Mouse (Mus musculus): ENCODE results near the gene Trip10. TPM values are rescaled to one million over a fixed set of nuclear protein-coding genes. Genes with fewer than 3 reads are reported as not detected.

The Trip10 gene
- total and polyA plus RNA-seq, 3 experiments: 21.5 to 40.0 (median 22.9) TPM

DNA sequence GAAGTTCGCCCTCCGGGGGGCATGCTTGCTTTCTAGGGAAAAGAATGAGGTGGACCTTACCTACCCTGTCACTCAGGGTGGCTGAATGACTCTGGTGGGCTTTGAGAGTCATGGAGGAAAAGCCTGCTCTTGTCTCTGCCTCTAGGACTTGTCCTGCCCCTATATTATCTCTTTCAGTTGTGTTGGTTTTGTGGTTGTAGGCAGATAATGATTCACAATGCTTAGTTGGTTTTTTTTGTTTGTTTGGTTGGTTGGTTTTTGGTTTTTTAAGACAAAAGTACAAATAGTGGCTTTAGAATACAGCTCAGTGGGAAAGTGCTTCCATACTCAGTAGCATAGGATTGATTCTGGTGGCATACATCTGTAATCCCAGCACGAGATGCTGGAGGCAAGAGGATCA is 20.4 kb upstream of the Trip10 start:
- Histone ChIP-seq H3K4me2 (ENCODE audit: insufficient read depth, low read depth, poor library complexity, severe bottlenecking) (no peak overlapping the region), H3K36me3 (replicated peaks in 1 of 2; ENCODE audit: control insufficient read depth in 1 of 2, insufficient read depth in 1 of 2, low read length in 1 of 2) (peaks cover 0 to 4% of the 10 kb centered on the region in 2 experiments), H3K27ac (ENCODE audit: insufficient read depth, low read depth) (no peak overlapping the region), H3K4me3 (replicated peaks in 1 of 3; ENCODE audit: low read depth in 2 of 3, low read length in 2 of 3, poor library complexity in 1 of 3) (no peak overlapping the region), H3K4me1 (ENCODE audit: control insufficient read depth in 1 of 2, insufficient read depth in 2 of 2) (peaks cover 8 to 18% of the 10 kb centered on the region in 2 experiments), H3K9me3 (replicated peaks; ENCODE audit: low read length) (no peaks in the 10 kb centered on the region), H3K27me3 (replicated peaks) (peaks cover 1% of the 10 kb centered on the region), H3K9ac (ENCODE audit: insufficient read depth, low read depth) (no peak overlapping the region), H3K79me2 (replicated peaks; ENCODE audit: control insufficient read depth, extremely low read depth, insufficient read depth, poor library complexity, severe bottlenecking) (no peaks in the 10 kb centered on the region)
- dilution Hi-C loops (cut with MboI; ENCODE audit: extremely low pct_ligation_motif_present, extremely low pct_unique_long_range_greater_than_20kb, low sequenced_read_pairs): no loop called here
- no peak for DNase-seq (ENCODE audit: extremely low read depth)
- in situ Hi-C loops (cut with MboI; ENCODE audit: low pct_ligation_motif_present, low pct_unique_long_range_greater_than_20kb, low sequenced_read_pairs): no loop called here
- no peak for TF ChIP-seq MAX (IDR thresholded peaks at IDR 0.05; ENCODE audit: low read length)
- no peak for TF ChIP-seq PAX5 (IDR thresholded peaks at IDR 0.05; ENCODE audit: low read length)
- no peak for TF ChIP-seq MXI1 (IDR thresholded peaks at IDR 0.05; ENCODE audit: low read depth, low read length)
- no peak for TF ChIP-seq POLR2A (IDR thresholded peaks at IDR 0.05; ENCODE audit: low read depth, low read length)
- no peak for TF ChIP-seq CHD2 (IDR thresholded peaks at IDR 0.05; ENCODE audit: low read length)
- no peak for TF ChIP-seq IRF4 (IDR thresholded peaks at IDR 0.05; ENCODE audit: low read depth, low read length)

DNA sequence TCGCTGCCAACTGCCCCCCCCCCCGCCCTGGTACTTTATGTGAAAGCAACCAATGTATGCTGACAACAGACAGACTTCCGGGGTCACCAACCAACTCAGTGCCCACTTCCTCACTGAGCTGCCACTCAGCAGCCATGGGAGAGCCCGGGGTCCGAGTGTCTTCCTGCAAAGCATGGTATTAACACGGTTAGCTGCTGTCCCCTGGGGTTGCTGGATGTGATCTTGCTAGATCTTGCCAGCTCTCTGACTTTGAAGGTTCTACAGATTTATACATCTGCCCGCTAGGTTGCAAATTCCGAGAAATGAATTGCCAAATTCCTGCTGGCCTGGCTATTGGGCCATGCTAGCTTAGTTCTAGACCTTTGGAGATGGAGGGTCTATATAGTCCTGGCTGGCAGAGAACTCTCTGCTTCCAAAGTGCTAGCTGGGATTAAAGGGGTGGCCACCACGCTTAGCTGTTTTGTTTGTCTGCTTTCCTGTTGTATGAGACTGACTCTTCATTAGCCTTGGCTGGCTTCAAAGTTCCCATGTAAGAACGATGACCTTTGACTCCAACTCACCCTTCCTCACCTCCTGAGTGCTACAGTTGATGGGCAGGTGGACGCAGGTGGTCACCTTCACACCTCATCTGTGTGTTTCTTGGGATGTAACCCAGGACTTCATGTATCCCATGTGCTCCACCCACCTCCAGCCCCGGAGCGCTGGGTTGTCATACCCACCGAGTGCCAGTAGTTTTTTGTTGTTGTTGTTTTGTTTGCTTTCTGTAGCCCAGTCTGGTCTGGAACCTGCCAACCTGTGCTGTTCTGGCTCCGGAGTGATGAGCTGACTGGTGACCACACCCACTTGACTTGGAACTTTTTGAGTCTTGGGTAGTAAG is 19.2 kb upstream of the Trip10 start:
- H3K4me2 ChIP-seq (ENCODE audit: insufficient read depth, low read depth, poor library complexity, severe bottlenecking): no peak overlapping the region
- H3K9ac ChIP-seq (ENCODE audit: insufficient read depth, low read depth): no peak overlapping the region
- H3K4me3 ChIP-seq (replicated peaks in 1 of 3; ENCODE audit: low read depth in 2 of 3, low read length in 2 of 3, poor library complexity in 1 of 3): no peak overlapping the region
- H3K27ac ChIP-seq (ENCODE audit: insufficient read depth, low read depth): no peak overlapping the region
- dilution Hi-C loops (cut with MboI; ENCODE audit: extremely low pct_ligation_motif_present, extremely low pct_unique_long_range_greater_than_20kb, low sequenced_read_pairs) (no loop called here), in situ Hi-C loops (cut with MboI; ENCODE audit: low pct_ligation_motif_present, low pct_unique_long_range_greater_than_20kb, low sequenced_read_pairs) (no loop called here)
- peaks cover 10 to 16% of the 10 kb centered on the region in 2 experiments for H3K36me3 ChIP-seq (replicated peaks in 1 of 2; ENCODE audit: control insufficient read depth in 1 of 2, insufficient read depth in 1 of 2, low read length in 1 of 2)
- no peaks in the 10 kb centered on the region for H3K79me2 ChIP-seq (replicated peaks; ENCODE audit: control insufficient read depth, extremely low read depth, insufficient read depth, poor library complexity, severe bottlenecking)
- TF ChIP-seq JUND (conservative IDR thresholded peaks at IDR 0.05; ENCODE audit: low read depth, low read length) (no peak), SIN3A (IDR thresholded peaks at IDR 0.05; ENCODE audit: low read length) (no peak), GABPA (IDR thresholded peaks at IDR 0.05; ENCODE audit: insufficient replicate concordance, low read depth, low read length) (no peak), POLR2AphosphoS2 (IDR thresholded peaks at IDR 0.05; ENCODE audit: low read depth, low read length) (no peak), TCF12 (IDR thresholded peaks at IDR 0.05; ENCODE audit: low read depth, low read length) (no peak), E2F4 (IDR thresholded peaks at IDR 0.05; ENCODE audit: insufficient replicate concordance, low read depth, low read length) (no peak), JUN (IDR thresholded peaks at IDR 0.05; ENCODE audit: insufficient read depth, low read depth, low read length) (no peak), ZKSCAN1 (IDR thresholded peaks at IDR 0.05; ENCODE audit: borderline replicate concordance, low read depth, low read length) (no peak), MAX (IDR thresholded peaks at IDR 0.05; ENCODE audit: low read length) (no peak), USF1 (IDR thresholded peaks at IDR 0.05; ENCODE audit: low read depth, low read length) (no peak), MAZ (IDR thresholded peaks at IDR 0.05; ENCODE audit: low read depth, low read length) (no peak), CHD1 (IDR thresholded peaks at IDR 0.05; ENCODE audit: low read depth, low read length) (no peak), PAX5 (IDR thresholded peaks at IDR 0.05; ENCODE audit: low read length) (no peak)
- H3K9me3 ChIP-seq (replicated peaks; ENCODE audit: low read length): no peaks in the 10 kb centered on the region
- DNase-seq (ENCODE audit: extremely low read depth): no peak
- H3K27me3 ChIP-seq (replicated peaks): no peaks in the 10 kb centered on the region
- peaks cover 3 to 13% of the 10 kb centered on the region in 2 experiments; a peak in 3 of 4 replicates for H3K4me1 ChIP-seq (ENCODE audit: control insufficient read depth in 1 of 2, insufficient read depth in 2 of 2)
